Mouse (Mus musculus): ENCODE measurements around the gene Abl1. TPM values are rescaled to one million over a fixed set of nuclear protein-coding genes. Genes with fewer than 3 reads are reported as not detected.

Abl1 gene
- polyA plus RNA-seq, 1 experiment from 2014 or later: 33.0 TPM

DNA sequence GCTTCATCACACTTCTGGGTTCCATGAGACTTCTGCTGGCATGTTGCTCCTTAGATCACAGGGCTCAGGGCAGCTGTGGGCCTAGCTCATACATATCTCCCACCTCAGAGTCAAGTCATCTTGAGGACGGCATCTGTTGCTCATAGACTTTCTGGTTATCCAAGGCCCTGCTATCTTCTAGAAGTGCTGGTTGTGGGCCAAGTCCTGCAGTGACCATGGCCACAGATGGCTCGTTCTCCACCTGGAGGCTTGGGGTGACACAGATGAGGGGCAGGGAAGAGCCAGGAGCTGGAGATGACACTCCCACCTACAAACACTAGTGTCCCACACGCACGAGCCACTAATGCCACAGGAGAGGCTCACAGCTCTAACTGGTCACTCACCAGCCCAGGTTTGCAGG is 125.5 kb downstream of the Abl1 start:
- DNase-seq (ENCODE audit: low spot score, missing footprints): no peak
- Histone ChIP-seq H3K4me2 (no peak overlapping the region), H3K9ac (ENCODE audit: low read length) (no peak overlapping the region), H3K36me3 (ENCODE audit: control insufficient read depth, insufficient read depth, low read length) (no peaks in the 10 kb centered on the region), H3K27me3 (ENCODE audit: control insufficient read depth, insufficient read depth, low read length) (no peaks in the 10 kb centered on the region), H3K4me3 (ENCODE audit: low read depth, low read length) (no peak overlapping the region), H3K27ac (ENCODE audit: low read depth, low read length) (no peak overlapping the region), H3K4me1 (ENCODE audit: control insufficient read depth, insufficient read depth, low read length) (peaks cover 19% of the 10 kb centered on the region), H3K9me3 (ENCODE audit: control insufficient read depth, low read length) (no peaks in the 10 kb centered on the region)
- 87% methylated on average over 4 of the region's 4 CpGs for WGBS
- ATAC-seq (ENCODE audit: low FRiP score): no peak

DNA sequence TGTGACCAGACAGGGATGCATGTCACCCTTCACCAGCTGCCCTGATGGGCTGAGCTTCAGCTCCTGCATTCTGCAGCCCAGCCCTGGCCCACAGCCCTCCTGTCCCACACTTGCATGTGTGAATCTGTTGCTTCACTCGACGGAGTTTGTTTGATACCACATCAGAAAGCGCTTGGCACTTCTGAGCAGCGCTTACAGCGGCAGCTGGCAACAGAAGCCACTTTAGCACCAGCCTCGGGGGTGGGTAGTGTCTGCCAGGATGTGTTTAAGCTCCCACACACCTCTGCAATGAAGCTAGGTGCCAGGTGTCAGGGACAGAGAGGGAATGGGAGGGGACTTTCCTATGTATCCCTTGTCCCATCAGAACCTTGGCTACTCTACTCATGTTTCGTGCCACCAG is 126.5 kb downstream of the Abl1 start:
- no peak for DNase-seq (ENCODE audit: low spot score, missing footprints)
- WGBS: 78% methylated on average over 7 of the region's 7 CpGs
- Histone ChIP-seq H3K27me3 (ENCODE audit: control insufficient read depth, insufficient read depth, low read length) (no peaks in the 10 kb centered on the region), H3K36me3 (ENCODE audit: control insufficient read depth, insufficient read depth, low read length) (no peaks in the 10 kb centered on the region), H3K9ac (ENCODE audit: low read length) (no peak overlapping the region), H3K27ac (ENCODE audit: low read depth, low read length) (no peak overlapping the region), H3K4me2 (no peak overlapping the region), H3K9me3 (ENCODE audit: control insufficient read depth, low read length) (no peaks in the 10 kb centered on the region), H3K4me1 (ENCODE audit: control insufficient read depth, insufficient read depth, low read length) (peaks cover 9% of the 10 kb centered on the region), H3K4me3 (ENCODE audit: low read depth, low read length) (no peak overlapping the region)
- no peak for ATAC-seq (ENCODE audit: low FRiP score)

DNA sequence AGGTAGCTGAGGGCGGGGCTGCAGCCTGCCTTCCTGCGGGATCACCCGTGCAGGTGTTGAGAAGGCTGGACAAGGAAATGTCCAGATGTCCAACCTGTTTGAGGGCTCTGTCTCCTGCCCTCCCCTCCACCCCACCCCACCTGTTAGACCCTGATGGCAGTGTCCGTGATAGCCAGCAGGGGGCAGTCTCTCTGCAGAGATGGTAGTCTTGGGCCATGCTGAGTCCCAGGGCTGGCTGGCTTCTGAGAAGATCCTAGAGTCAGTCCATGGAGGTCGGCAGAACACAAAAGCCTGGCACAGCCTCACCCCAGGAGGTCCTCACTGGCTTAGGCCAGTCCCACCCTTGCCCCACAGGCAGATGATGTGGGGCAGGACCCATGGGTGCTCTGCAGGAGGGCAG is 127.2 kb downstream of the Abl1 start:
- peak; percentile 91 for DNase-seq (ENCODE audit: low spot score, missing footprints)
- Histone ChIP-seq H3K4me2 (no peak overlapping the region), H3K4me3 (ENCODE audit: low read depth, low read length) (no peak overlapping the region), H3K27ac (ENCODE audit: low read depth, low read length) (no peak overlapping the region), H3K9ac (ENCODE audit: low read length) (no peak overlapping the region), H3K27me3 (ENCODE audit: control insufficient read depth, insufficient read depth, low read length) (no peaks in the 10 kb centered on the region), H3K4me1 (ENCODE audit: control insufficient read depth, insufficient read depth, low read length) (peaks cover 3% of the 10 kb centered on the region), H3K9me3 (ENCODE audit: control insufficient read depth, low read length) (no peaks in the 10 kb centered on the region), H3K36me3 (ENCODE audit: control insufficient read depth, insufficient read depth, low read length) (no peaks in the 10 kb centered on the region)
- peak; percentile 48; the same call in 1 of the 2 replicates for ATAC-seq (ENCODE audit: low FRiP score)
- 33% methylated on average over 5 of the region's 5 CpGs for WGBS

DNA sequence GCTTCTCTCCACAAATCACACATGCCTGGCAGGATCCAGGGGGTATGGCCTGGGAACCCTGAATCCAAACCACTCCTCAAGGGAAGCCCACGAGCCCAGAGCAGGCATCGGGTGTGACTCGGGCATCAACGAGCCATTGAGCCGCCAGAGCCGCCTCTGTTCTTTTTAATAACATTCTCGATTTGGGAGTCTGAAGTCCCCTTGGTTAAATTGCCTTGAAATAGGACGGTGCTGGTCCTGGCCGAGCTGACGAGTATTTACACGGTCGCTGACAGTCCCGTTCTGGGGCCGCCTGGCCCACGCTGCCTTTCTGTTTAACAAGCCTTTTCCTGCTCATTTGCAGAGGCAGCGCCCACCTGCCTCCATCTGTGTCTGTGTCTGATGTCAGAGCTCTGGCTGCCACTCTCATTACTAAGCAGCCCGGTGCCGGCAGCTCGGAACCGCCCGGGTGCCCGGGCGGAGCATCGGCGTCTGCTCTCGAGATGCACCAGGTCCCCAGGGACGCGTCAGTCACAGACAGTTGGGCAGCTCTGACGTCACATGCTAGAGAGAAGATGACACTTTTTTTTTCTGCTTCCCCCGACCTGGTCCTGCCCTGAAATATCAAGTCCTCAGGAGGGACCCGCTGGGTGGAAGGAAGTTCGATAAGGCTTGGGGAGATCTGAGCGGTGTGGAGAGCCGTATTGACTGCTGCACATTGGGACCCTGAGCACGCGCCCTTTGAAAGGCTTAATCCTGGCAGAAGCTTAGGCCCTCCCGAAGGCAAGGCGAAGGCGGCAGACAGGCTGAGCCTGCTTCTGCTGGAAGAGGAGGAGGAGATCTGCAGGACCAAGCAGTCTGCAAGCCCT is 134.6 kb downstream of the Abl1 start:
- Histone ChIP-seq H3K9ac (ENCODE audit: low read length) (peak overlapping the region; percentile 35), H3K27me3 (ENCODE audit: control insufficient read depth, insufficient read depth, low read length) (no peaks in the 10 kb centered on the region; the same call in 1 of the 2 replicates), H3K4me2 (peak overlapping the region; percentile 49), H3K9me3 (ENCODE audit: control insufficient read depth, low read length) (no peaks in the 10 kb centered on the region), H3K27ac (ENCODE audit: low read depth, low read length) (peak overlapping the region; percentile 7), H3K4me3 (ENCODE audit: low read depth, low read length) (peak overlapping the region; percentile 21), H3K4me1 (ENCODE audit: control insufficient read depth, insufficient read depth, low read length) (peaks cover 22% of the 10 kb centered on the region), H3K36me3 (ENCODE audit: control insufficient read depth, insufficient read depth, low read length) (no peaks in the 10 kb centered on the region)
- DNase-seq (ENCODE audit: low spot score, missing footprints): peak; percentile 97
- WGBS: 18% methylated on average over 39 of the region's 39 CpGs
- ATAC-seq (ENCODE audit: low FRiP score): peak; percentile 86

DNA sequence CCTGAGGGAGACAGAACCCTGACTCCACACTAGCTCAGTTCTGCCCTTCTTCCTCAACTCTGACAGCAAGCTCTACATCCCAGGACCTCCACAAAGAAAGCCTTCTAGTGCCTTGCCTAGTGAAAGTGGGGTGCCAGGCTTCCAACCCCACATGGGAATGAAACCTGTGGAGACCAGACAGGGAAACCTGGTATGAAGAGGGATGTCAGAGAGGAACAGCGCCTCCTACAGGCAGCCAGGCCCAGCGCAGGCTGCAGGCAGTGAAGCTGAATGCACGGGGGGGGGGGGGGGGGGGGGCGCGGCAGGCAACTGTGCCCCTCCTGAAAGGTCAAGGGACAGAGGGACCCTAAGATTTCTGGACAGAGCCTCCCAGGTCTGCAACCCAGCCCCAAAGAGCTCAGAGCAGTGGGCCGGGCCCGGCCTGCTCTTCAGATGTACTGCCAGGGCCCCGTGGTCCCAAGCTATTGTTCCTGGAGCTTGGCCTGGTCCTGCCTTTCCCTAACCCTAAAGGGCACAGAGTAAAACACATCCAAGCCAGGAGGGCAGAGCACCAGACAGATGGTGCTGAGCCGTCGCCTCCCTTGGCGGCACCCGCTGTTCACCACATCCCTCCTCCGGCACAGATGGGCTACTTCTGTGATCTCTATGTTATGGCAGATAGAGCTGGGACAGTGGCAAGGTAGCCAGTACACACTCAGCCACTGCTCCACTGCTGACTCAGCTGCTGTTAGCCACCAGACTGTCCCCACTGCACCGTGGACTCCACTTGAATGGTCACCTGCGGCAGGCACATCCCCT is 136.0 kb downstream of the Abl1 start:
- Histone ChIP-seq H3K27ac (ENCODE audit: low read depth, low read length) (no peak overlapping the region), H3K4me1 (ENCODE audit: control insufficient read depth, insufficient read depth, low read length) (peaks cover 25% of the 10 kb centered on the region), H3K27me3 (ENCODE audit: control insufficient read depth, insufficient read depth, low read length) (no peaks in the 10 kb centered on the region; the same call in 1 of the 2 replicates), H3K4me2 (no peak overlapping the region), H3K9ac (ENCODE audit: low read length) (no peak overlapping the region), H3K4me3 (ENCODE audit: low read depth, low read length) (no peak overlapping the region), H3K9me3 (ENCODE audit: control insufficient read depth, low read length) (no peaks in the 10 kb centered on the region), H3K36me3 (ENCODE audit: control insufficient read depth, insufficient read depth, low read length) (no peaks in the 10 kb centered on the region)
- no peak for ATAC-seq (ENCODE audit: low FRiP score)
- 66% methylated on average over 13 of the region's 15 CpGs for WGBS
- peak; percentile 92 for DNase-seq (ENCODE audit: low spot score, missing footprints)

DNA sequence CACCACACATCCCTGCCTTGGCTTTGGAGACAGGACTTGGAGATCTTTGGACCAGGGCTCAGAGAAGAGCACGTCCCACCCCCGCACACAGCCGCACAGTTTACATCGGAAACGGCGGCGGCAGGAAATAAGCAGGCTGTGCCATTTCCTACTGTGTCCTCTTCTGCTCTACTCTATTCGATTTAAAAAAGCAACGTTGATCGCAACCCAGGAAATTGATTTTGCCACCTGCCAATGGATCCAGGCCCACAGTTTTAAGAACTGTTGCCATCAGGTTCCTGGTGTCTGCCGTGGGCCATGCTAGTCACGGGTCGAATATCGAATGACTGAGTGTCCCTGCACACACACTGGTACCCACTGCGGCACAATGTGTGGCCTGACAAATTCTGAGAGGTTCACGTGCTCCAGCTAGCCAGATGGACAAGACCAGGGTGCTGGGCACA is 137.3 kb downstream of the Abl1 start:
- no peak for ATAC-seq (ENCODE audit: low FRiP score)
- Histone ChIP-seq H3K4me1 (ENCODE audit: control insufficient read depth, insufficient read depth, low read length) (peaks cover 25% of the 10 kb centered on the region), H3K27ac (ENCODE audit: low read depth, low read length) (no peak overlapping the region), H3K4me3 (ENCODE audit: low read depth, low read length) (no peak overlapping the region), H3K36me3 (ENCODE audit: control insufficient read depth, insufficient read depth, low read length) (no peaks in the 10 kb centered on the region), H3K27me3 (ENCODE audit: control insufficient read depth, insufficient read depth, low read length) (no peaks in the 10 kb centered on the region; the same call in 1 of the 2 replicates), H3K4me2 (no peak overlapping the region), H3K9me3 (ENCODE audit: control insufficient read depth, low read length) (no peaks in the 10 kb centered on the region), H3K9ac (ENCODE audit: low read length) (no peak overlapping the region)
- WGBS: 88% methylated on average over 16 of the region's 16 CpGs
- DNase-seq (ENCODE audit: low spot score, missing footprints): no peak

DNA sequence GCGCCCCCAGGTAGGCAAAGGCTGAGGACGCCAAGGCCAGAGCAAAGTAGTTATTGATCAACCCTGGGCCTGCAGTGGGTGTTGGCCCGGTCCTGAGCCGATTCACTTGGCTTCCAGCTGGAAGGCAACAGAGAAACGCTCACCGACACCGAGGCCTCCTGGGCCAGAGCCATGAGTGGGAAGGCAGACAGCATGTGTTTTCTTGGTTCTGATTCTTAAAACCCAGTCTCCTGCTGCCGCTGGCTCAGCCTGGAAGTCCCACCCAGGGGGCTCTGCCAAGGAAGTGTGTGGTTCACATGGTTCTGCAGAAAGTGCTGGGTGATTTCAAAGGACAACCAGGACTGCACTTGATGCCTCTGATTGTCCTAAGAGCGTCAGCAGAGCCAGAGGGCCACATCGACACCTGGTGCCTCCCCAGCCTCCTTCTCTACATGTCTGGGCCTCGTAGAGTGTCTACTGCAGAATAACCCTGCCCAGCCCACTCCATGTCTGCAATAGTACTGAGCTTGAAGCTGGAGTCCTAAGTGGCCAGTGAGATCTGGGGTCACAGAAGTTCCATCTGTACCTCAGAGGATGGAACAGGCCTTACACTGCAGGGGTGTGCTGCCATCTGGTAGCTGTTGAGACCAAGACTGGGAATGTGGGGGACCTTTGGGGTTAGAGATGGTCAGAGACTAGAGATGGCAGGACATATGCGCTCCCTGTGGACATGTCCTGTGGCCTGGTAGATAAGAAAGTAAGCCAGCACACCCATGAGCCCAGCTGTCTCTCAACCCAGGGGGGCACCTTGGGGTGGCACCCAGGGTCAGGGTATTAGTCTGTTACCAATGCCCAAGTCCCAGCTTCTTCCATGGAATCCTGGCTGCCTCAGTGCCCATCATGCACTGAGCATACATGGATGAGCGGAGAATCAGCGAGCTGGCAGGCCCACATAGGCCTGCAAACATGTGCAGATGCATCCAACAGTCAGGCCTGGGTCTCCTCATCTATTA is 138.2 kb downstream of the Abl1 start:
- Histone ChIP-seq H3K36me3 (ENCODE audit: control insufficient read depth, insufficient read depth, low read length) (no peaks in the 10 kb centered on the region), H3K4me3 (ENCODE audit: low read depth, low read length) (no peak overlapping the region), H3K9me3 (ENCODE audit: control insufficient read depth, low read length) (no peaks in the 10 kb centered on the region), H3K4me1 (ENCODE audit: control insufficient read depth, insufficient read depth, low read length) (peaks cover 25% of the 10 kb centered on the region), H3K27me3 (ENCODE audit: control insufficient read depth, insufficient read depth, low read length) (no peaks in the 10 kb centered on the region; the same call in 1 of the 2 replicates), H3K4me2 (no peak overlapping the region), H3K27ac (ENCODE audit: low read depth, low read length) (no peak overlapping the region), H3K9ac (ENCODE audit: low read length) (no peak overlapping the region)
- no peak for ATAC-seq (ENCODE audit: low FRiP score)
- 88% methylated on average over 14 of the region's 14 CpGs for WGBS
- DNase-seq (ENCODE audit: low spot score, missing footprints): no peak

DNA sequence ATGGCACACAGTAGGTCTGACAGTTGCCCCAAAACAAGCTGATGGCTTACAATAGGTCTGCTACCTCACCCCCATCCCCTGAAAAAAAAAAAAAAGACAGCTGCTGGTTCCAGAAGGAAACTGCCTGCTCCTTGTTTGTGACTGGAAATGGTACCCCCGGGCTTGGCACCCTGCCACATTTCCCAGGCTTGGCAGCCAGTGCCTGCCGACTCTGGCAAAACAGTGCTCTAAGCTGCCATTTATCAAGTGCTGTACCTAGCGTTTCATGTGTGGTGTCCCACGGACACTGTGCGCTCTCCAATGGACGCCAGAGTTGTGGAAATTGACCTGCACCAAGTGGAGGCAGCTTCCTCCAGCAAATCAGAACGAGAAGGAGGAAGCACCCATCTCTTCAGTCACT is 139.7 kb downstream of the Abl1 start:
- no peak overlapping the region for H3K4me2 ChIP-seq
- no peaks in the 10 kb centered on the region for H3K27me3 ChIP-seq (ENCODE audit: control insufficient read depth, insufficient read depth, low read length)
- no peaks in the 10 kb centered on the region for H3K9me3 ChIP-seq (ENCODE audit: control insufficient read depth, low read length)
- 67% methylated on average over 7 of the region's 7 CpGs for WGBS
- ATAC-seq (ENCODE audit: low FRiP score): no peak
- no peak for DNase-seq (ENCODE audit: low spot score, missing footprints)
- H3K4me1 ChIP-seq (ENCODE audit: control insufficient read depth, insufficient read depth, low read length): peaks cover 14% of the 10 kb centered on the region
- no peak overlapping the region for H3K9ac ChIP-seq (ENCODE audit: low read length)
- no peak overlapping the region for H3K27ac ChIP-seq (ENCODE audit: low read depth, low read length)
- no peaks in the 10 kb centered on the region for H3K36me3 ChIP-seq (ENCODE audit: control insufficient read depth, insufficient read depth, low read length)
- no peak overlapping the region for H3K4me3 ChIP-seq (ENCODE audit: low read depth, low read length)
